Mouse (Mus musculus): ENCODE measurements around the gene Ank.
A peak's percentile ranks its signal among the peaks of the same experiment; 100 is the strongest.

The Ank gene

DNA sequence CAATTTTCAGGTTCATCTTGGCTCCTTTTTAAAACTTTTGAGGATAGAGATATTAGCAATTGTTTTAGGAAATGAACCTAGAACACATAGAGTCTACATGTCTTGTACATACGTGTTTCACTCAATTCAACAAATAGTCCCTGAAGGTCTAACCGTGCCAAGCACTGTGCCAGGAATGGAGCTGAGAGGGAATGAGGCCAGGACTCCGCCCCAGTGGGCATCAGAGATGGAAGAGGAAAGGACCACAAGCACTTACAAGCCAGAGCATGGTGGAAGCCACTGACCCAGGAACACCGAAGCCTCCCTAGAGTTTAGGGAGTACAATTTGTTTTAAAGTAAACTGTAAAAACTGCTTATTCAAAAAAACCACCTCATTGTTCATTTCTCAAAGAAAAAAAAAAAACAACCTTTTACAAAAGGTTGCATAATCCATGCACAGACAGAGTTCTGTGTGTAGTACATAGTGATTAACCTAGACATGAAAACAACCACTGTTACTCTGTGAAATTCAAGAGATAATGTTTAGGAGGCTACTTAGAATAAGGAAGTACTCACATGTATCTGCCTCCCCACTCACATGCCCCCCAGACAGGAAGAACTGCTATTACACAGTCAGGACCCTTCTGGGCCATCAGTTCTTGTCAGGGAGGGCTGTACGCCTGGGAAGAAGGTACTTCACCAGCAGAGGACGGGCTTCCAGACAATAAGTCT lies 154.2 kb downstream of the Ank start:
- DNase-seq (ENCODE audit: low read depth, low spot score) = peak; percentile 35
- H3K27me3 ChIP-seq (ENCODE audit: control insufficient read depth, insufficient read depth, low read length, poor library complexity, severe bottlenecking) = no peaks in the 10 kb centered on the region
- peaks cover 12% of the 10 kb centered on the region for H3K36me3 ChIP-seq (ENCODE audit: control insufficient read depth, insufficient read depth, low read length, poor library complexity, severe bottlenecking)

DNA sequence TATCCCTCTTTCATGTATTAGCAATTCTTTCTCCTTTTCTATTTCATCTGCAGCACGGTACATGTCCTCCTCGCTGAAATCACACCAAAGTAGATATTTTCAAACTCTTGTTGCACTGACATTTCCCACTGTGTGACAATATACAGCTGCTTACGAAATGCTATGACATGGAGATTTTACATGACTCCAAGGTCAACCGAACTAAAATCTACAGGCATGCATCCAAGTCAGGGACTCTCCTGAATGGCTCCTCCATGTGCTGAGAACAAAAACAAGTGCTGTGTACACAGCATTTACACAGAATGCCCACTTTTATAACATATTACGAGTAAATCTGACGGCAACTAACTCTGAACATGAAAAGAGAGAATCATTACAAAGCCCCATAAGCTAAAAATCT lies 156.8 kb downstream of the Ank start:
- Histone ChIP-seq H3K27me3 (ENCODE audit: control insufficient read depth, insufficient read depth, low read length, poor library complexity, severe bottlenecking) (no peaks in the 10 kb centered on the region), H3K36me3 (ENCODE audit: control insufficient read depth, insufficient read depth, low read length, poor library complexity, severe bottlenecking) (peaks cover 14% of the 10 kb centered on the region)
- DNase-seq (ENCODE audit: low read depth, low spot score) = no peak

DNA sequence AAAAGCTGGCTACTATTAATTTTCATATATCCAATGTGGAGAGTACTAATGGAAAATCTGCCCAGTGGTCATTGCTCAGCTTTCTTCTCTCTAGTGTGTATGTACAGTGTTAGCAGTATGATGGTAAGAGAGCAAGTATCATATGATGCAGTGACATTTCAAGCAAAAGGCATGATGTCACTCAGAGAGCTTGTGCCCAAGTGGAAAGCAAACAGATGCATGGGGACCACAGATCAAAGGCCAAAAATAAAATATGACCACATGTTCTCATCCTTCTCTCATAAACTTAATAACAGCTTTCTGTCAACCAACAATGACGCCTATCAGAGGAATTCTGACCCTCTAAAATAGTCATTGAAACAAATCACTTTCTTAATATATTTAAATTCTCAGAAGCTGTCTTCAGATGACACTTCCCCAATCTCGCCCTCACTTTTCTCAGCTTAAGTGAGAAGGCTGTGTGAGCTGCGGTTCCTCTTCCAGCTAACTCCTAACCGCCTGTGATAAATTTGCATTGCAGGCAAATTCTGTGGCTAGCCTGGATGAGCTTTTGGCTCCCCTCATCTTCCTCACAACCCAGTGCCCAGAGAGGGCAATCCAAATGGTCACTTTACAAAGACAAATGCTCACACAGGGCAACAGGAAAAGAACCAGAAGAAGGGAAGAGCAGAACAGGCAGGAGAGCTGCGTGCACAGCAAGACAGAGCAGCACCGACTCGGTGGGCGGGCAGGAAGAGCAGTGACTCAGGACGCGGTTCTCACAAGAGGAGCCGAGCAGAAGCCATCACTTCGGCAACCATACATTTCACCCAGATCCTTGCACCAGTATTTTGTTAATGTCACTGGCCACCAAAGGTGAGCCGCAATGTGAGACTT lies 158.8 kb downstream of the Ank start:
- peaks cover 12% of the 10 kb centered on the region for H3K36me3 ChIP-seq (ENCODE audit: control insufficient read depth, insufficient read depth, low read length, poor library complexity, severe bottlenecking)
- H3K27me3 ChIP-seq (ENCODE audit: control insufficient read depth, insufficient read depth, low read length, poor library complexity, severe bottlenecking) = no peaks in the 10 kb centered on the region
- DNase-seq (ENCODE audit: low read depth, low spot score) = peak; percentile 88

DNA sequence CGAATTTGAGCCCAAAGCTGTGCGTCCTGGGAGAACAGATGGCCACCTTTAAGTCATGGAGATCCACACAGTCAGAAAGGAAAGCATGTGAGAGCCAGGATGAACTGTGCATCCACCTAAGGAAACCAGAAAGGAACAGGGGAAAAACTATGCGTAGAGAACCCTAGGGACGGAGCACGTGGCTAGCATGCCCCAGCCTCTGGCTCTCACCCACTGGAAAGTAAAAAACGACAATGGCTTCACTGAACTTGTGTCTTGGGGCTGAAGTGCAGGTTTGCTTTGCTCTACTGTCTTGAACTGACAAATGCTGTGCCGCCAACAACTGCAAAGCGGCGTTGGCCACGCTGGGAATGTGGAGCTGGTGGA lies 159.4 kb downstream of the Ank start:
- peaks cover 11% of the 10 kb centered on the region for H3K36me3 ChIP-seq (ENCODE audit: control insufficient read depth, insufficient read depth, low read length, poor library complexity, severe bottlenecking)
- no peaks in the 10 kb centered on the region for H3K27me3 ChIP-seq (ENCODE audit: control insufficient read depth, insufficient read depth, low read length, poor library complexity, severe bottlenecking)
- DNase-seq (ENCODE audit: low read depth, low spot score) = no peak

DNA sequence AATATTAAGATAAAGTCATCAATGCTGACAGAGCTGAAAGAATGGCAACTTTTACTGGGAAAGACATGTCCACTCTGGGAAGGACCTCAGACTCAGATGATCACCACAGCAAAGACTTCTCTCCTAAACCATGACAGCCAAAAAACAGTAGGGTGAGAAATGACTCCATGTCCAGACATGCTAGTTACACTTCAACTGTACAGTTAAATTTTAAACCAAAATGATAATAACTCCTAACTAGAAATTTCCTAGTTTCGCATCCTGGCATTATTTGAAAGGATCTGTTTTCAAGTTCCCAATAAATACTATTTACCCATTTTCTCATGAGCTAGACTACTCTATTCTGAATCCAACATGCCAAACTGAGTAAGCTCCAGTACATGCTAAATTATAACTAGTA lies 159.8 kb downstream of the Ank start:
- DNase-seq (ENCODE audit: low read depth, low spot score) = no peak
- Histone ChIP-seq H3K27me3 (ENCODE audit: control insufficient read depth, insufficient read depth, low read length, poor library complexity, severe bottlenecking) (no peaks in the 10 kb centered on the region), H3K36me3 (ENCODE audit: control insufficient read depth, insufficient read depth, low read length, poor library complexity, severe bottlenecking) (peaks cover 11% of the 10 kb centered on the region)

DNA sequence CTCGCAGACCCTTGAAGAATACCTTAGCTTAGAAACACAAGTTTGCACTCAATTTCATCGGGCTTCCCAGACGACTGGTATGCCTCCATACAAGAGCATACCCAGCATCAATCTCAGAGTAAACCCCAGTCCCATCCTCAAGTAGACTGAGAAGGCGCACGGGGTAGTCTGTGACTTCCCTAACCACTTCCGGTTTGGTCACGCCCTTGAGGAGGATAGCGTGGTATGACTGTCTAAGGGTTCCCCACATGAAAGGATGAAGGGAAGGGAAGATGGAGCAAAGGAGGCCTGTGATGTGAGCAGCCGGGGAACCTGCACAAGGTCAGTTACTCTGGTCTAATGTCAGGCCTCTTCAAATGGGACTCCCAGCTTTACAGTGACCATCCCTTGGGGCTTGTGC lies 161.3 kb downstream of the Ank start:
- H3K27me3 ChIP-seq (ENCODE audit: control insufficient read depth, insufficient read depth, low read length, poor library complexity, severe bottlenecking) = no peaks in the 10 kb centered on the region
- peak; percentile 73 for DNase-seq (ENCODE audit: low read depth, low spot score)
- peaks cover 6% of the 10 kb centered on the region for H3K36me3 ChIP-seq (ENCODE audit: control insufficient read depth, insufficient read depth, low read length, poor library complexity, severe bottlenecking)

DNA sequence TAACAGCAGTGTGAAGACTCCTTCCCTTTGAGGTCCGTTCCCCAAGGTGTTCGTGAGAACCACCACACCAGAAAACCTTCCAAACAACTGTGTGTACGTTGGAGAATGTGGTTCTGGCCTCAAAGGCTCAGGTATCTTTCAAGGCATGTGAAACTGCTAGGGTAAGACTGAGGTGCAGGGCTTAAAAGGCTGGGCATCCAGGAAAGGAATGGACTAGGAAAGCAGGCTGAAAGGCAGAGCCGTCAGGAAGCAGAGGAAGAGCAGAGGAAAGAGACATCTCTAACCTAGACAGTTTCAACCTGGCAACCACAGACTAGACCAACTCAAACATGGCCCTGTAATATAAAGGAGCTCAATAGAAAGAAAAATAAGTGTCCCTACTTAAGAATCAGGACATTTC lies 162.6 kb downstream of the Ank start:
- Histone ChIP-seq H3K27me3 (ENCODE audit: control insufficient read depth, insufficient read depth, low read length, poor library complexity, severe bottlenecking) (no peaks in the 10 kb centered on the region), H3K36me3 (ENCODE audit: control insufficient read depth, insufficient read depth, low read length, poor library complexity, severe bottlenecking) (0 out of 2 replicates have a peak, but pooled peaks cover 4% of the 10 kb centered on the region)
- no peak for DNase-seq (ENCODE audit: low read depth, low spot score)

DNA sequence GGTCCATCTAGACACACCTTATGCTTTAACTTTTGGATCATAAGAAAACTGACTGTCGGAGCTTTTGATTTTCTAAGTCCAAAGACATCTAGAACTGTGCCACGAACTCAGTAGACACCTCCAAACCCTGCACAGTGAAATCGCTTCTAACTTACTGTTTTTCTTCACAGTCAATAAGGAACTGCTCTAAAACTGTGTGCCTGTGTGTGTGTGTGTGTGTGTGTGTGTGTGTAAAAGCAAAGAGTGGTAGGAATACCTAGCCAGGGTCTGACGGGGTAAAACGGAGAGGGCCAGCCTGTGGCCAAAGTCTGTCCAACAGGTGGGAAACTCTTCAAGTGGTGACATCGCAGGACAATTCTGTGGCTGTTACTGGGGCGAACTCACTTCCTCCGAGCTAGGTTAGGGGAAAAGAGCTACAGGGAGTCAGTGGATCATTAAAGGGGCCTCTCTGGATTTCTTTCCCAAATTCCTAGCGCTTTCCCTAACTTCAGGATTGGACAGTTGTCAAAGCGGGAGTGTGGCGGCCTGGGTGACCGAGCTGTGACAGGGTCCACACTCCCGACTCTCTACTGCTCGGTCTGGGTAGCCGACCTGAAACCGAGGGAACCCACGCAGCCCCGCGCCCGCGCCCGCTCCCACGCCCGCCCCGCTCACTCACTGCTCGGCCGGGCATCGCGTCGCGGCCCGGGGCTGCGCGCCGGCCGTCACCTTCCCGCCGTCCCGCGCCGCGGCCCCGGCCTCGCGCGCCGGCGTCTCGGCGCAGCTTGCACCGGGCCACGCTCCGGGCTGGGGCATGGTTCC lies 163.5 kb downstream of the Ank start:
- DNase-seq (ENCODE audit: low read depth, low spot score) = peak; percentile 50
- Histone ChIP-seq H3K36me3 (ENCODE audit: control insufficient read depth, insufficient read depth, low read length, poor library complexity, severe bottlenecking) (0 out of 2 replicates have a peak, but pooled peaks cover 4% of the 10 kb centered on the region), H3K27me3 (ENCODE audit: control insufficient read depth, insufficient read depth, low read length, poor library complexity, severe bottlenecking) (no peaks in the 10 kb centered on the region)

DNA sequence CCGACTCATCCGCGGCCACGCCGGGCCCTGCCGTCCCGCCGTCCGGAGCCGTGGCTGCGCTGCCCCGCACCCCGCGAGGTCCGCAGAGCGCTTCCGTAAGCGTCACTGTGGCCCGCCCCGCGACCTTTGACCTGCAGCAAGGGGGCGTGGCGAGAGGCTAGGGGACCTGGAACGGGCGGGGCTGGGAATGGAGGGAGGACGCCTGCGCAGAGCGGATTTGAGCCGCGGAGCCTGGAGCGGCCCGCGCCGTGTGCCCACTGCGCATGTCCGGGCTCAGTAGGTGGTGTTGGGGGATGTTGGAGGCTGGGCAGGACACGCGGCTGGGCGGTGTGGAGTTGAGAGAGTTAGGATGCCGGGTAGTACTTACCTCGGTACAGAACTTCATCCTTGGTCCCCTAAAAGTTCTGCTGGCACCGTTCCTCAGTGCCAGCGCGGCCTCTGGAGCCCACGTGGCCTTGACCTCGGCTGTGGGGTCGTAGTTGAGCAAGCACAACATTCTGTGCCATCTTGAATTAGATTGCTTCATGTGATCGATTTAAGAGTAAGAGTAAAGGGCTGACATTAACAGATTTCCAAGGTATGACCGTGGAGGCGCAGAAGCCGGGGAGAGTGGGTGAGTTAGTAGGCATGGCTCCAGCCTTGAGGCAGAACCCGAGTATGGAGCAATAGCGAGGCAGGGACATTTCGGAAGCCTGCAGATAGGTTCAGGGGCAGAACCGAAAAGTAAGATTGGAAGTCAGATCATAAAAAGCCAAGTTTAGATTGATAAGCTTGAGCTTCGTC lies 164.3 kb downstream of the Ank start, which contains the start of gene Otulin:
Otulin (minus strand) TSS at position 93 of the 783 bp plus-strand sequence.
- peak; percentile 97 for DNase-seq (ENCODE audit: low read depth, low spot score)
- Histone ChIP-seq H3K27me3 (ENCODE audit: control insufficient read depth, insufficient read depth, low read length, poor library complexity, severe bottlenecking) (no peaks in the 10 kb centered on the region), H3K36me3 (ENCODE audit: control insufficient read depth, insufficient read depth, low read length, poor library complexity, severe bottlenecking) (0 out of 2 replicates have a peak, but pooled peaks cover 4% of the 10 kb centered on the region)

DNA sequence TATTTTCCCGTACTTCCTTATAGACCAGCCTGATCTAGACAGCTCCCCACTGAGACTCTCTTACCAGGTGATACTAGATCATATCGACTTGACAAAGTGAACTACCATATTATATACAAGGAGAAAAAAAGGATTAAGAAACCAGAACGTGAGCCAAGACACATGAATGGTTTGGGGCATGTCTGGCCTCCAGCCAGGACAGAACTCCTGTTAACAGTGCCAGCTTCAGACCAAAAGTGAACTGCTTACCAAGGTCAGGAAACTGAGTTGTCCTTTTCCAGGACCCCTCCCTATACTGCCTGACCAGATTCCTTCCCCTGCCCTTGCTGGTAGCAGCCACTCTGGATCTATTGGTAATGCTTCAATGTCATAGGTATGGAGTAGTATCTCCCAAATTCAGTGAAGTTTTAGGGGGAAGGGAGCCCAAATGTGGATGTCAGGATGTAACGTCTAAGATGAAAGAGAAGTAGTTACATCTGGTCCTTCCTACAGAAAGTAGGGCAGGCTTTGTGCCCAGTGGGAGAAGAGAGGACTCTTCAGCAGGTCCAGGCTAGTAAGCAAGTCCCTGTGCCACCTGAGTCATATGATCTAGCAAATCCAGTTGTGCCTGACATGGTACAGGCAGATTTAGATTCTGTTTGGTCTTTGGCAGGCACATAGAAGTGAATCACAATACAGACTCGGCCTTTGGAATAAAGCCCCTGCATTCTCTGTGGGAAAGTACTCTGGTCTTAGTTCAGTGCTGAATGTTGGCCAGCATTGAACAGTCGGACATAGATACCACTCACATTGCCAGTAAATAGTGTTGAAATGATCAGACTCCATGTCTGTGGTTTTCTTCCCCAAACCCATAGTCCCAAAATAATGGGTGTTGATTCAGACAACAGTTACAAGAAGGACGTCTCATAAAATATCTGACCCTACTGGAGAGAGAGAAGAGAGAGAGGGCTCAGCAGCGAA lies 167.7 kb downstream of the Ank start:
- no peaks in the 10 kb centered on the region for H3K27me3 ChIP-seq (ENCODE audit: control insufficient read depth, insufficient read depth, low read length, poor library complexity, severe bottlenecking)
- DNase-seq (ENCODE audit: low read depth, low spot score) = no peak

DNA sequence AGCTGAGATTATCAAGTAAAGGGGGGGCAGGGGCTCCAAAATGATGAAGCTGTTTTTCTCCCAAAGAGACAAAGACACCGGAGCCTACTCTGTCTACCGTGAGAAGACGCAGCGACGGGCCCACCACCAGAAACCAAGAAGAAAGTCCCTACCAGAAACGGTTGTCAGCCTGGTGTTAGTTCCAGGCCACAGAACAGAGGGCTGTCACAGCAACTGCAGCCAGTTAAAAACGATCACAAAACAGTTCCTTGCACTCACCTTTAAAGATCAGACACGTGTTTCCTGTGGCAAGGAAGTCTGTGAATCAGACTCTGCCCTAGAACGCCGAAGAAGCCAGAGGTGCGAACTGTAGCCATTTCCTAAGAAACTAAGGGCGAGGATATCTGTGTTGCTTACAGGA lies 174.7 kb downstream of the Ank start:
- DNase-seq (ENCODE audit: low read depth, low spot score) = peak; percentile 73
- H3K36me3 ChIP-seq (ENCODE audit: control insufficient read depth, insufficient read depth, low read length, poor library complexity, severe bottlenecking) = no peaks in the 10 kb centered on the region

More for the DNA sequence above, 167.7 kb downstream of the Ank start:
- no peaks in the 10 kb centered on the region for H3K36me3 ChIP-seq (ENCODE audit: control insufficient read depth, insufficient read depth, low read length, poor library complexity, severe bottlenecking)

DNA sequence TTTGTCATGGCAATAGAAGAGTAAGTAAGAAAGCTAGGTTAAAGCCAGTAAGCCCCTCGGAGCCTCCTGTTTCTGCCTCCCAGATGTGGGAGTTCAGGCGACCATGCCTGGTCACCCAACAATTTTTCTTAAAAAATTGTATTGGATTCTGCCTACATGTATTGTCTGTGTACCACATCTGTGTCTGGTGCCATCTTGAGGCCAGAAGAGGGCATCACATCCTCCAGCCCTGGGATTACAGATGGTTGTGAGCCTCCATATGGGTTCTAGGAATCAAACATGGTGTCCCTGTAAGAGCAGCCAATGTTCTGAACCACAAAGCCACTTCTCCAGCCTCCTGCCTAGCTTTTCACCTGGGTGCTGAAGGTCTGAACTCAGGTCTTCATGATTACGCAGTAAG lies 176.4 kb downstream of the Ank start:
- H3K36me3 ChIP-seq (ENCODE audit: control insufficient read depth, insufficient read depth, low read length, poor library complexity, severe bottlenecking) = no peaks in the 10 kb centered on the region
- peak; percentile 73 for DNase-seq (ENCODE audit: low read depth, low spot score)
- H3K27me3 ChIP-seq (ENCODE audit: control insufficient read depth, insufficient read depth, low read length, poor library complexity, severe bottlenecking) = no peaks in the 10 kb centered on the region

More for the DNA sequence above, 174.7 kb downstream of the Ank start:
- H3K27me3 ChIP-seq (ENCODE audit: control insufficient read depth, insufficient read depth, low read length, poor library complexity, severe bottlenecking) = no peaks in the 10 kb centered on the region

Measured in splenic B cell, adult 2 months (primary cell).